Mouse (Mus musculus) lung, postnatal 10 days (tissue): ENCODE measurements around the gene Gm13290.
"Not testable (repeated sequence)": the region's sequence is repeated elsewhere in the genome, so short reads cannot be mapped to it uniquely, and the experiment has no call there.

ENCODE experiments used
- DNase-seq: peaks from one replicate; pipeline ENCODE4 v3.0.0; 2021

Gene Gm13290

DNA sequence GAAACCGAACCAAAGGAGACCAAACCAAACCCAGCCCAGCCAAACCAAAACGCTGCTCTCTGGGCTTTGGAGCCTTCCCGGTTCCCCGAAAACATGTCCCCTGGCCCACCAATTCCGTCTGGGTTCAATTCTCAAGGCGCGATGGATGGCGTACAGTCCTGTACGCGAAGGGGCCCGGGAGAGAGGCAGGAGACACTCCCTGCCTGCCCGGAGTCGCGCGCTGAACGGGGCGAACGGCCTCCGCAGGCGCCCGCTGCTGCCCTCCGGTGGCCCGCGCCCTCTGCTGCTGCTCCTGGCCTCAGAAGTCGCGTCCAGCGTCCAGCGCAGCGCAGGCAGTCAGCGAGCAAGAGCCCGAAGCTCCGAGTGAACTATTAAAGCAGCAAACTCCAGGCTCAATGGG, at the start of gene Gm13290:
Gm13290 (plus strand) TSS at position 301 of the 400 bp plus-strand sequence.
- not testable (repeated sequence) for DNase-seq

GRCm38 (mm10) chr4:88726727-88727126, 46.9 kb upstream of the Gm13290 start:
- no peak for DNase-seq

DNA sequence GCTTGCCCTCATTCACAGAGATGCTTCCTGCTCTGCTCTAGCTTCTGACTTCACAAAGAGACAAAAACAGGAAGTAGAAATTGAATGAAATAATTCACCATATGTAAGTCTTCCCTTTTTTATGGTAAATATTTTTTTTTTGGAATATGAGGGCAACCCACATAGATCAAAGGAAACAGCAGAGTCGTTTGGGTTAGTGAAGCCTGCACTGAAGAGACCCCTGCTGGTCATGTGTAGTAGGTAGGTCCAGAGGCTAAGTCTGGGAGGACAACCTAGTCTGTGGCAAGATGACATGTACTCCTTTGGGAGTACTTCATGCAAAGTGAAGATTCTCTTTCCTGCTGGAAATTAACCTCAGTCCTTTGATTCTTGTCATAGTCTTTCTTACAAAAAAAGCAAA, 46.3 kb upstream of the Gm13290 start:
- peak; percentile 59 for DNase-seq

GRCm38 (mm10) chr4:88738480-88738879, 35.2 kb upstream of the Gm13290 start:
- DNase-seq = peak; percentile 83

DNA sequence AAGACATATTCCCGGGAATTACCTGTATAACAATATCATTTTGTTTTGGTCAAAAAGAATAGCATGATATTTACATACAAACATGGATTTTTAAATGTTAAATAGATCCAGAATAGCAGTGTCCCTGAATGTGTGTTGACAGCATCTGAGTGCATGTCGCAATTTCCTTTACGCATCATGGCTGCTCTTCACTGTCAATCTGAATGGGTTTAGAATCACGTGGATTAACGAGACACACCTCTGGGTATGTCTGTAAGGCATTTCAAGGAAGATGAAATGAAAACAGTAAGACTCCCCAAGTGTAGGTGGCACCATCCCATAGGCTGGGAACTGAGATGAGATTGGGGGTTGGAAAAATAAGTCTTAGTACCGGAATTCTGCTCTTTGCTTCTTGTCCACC, 34.6 kb upstream of the Gm13290 start:
- DNase-seq = no peak

- DNase-seq = no peak
Observed at GRCm38 (mm10) chr4:88741426-88741825, 32.2 kb upstream of the Gm13290 start.

DNA sequence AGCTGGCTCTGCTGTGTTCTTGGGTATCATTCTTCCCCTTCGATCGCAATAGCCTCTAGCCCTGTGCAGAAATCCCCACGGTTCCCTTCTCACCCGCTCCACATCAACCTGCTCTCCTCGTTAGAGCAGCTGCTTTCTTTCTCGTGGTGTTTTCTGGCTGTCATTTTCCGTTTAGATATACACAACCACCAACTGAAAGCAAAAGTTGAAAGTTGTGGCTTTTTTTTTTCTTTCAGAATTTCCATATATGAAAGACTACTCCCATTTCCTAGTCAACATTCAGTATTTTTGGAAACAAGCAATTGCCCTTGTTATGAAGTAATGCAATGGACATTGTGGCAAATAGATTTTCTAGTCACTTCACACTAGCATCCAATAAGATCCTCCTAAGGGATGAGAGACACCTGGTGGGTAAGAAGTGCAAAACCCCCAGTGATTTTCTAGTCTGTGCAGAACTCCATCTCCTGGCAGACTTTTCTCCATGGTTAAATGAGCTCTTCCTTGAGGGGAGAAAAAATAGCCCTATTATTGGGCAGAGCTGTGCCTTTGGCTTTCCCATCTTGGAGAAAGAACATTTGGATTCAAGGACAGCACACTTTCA, 30.8 kb upstream of the Gm13290 start:
- DNase-seq = no peak

DNA sequence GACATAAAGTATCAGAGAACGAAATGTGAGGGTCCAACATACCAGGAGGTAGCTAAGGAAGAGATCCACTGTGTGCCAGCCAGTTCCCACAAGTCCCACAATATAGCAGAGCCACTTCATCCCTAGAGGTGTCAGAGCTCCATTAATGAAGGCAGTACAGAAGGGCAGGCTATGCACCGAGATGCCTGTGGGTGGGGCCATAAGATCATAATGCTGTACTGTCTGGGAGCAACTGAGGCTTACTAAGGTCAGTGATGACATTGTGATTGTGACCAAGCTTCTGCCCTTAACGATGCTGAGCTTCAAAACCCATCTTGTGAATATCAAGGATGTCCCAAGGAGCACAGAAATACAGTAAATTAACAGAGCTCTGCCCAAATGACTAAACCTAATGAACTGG, 29.4 kb upstream of the Gm13290 start:
- DNase-seq = no peak

DNA sequence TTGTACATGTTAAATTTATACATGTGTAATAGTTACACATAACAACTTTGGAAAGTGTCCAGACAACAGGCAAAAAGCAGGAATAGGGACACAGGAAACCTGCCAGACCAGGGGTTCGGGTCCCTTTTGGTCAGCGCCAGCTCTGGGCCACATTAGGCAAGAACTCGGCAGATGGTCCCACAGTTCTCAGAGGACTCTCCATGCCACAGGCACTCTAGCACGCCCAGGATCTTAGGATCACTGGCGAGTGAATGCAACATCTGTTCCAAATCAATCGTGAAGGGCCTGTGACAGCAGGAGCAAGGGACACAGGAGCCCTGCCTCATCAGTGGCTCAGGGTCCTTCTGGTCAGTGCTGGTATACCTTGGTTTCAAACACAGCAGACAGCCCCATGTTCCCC, 23.7 kb upstream of the Gm13290 start:
- DNase-seq = no peak

DNA sequence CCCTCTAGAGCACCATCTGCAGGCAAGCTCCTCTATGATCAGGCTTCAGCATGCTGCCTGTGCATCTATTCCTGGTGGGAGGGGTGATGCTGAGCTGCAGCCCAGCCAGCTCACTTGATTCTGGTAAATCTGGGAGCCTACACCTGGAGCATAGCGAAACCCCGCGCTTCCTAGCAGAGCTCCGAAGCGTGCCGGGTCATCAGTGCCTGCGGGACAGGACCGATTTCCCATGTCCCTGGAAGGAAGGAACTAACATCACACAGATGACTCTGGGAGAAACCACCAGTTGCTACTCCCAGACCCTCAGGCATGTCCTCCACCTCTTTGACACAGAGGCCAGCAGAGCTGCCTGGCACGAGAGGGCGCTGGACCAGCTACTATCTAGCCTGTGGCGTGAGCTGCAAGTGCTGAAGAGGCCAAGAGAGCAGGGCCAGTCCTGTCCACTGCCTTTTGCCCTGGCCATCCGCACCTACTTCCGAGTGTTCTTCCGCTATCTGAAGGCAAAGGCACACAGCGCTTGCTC, 18.8 kb upstream of the Gm13290 start, which contains the start of gene Gm13271:
Gm13271 (plus strand) TSS at position 51 of the 523 bp plus-strand sequence.
- DNase-seq = peak; percentile 69

DNA sequence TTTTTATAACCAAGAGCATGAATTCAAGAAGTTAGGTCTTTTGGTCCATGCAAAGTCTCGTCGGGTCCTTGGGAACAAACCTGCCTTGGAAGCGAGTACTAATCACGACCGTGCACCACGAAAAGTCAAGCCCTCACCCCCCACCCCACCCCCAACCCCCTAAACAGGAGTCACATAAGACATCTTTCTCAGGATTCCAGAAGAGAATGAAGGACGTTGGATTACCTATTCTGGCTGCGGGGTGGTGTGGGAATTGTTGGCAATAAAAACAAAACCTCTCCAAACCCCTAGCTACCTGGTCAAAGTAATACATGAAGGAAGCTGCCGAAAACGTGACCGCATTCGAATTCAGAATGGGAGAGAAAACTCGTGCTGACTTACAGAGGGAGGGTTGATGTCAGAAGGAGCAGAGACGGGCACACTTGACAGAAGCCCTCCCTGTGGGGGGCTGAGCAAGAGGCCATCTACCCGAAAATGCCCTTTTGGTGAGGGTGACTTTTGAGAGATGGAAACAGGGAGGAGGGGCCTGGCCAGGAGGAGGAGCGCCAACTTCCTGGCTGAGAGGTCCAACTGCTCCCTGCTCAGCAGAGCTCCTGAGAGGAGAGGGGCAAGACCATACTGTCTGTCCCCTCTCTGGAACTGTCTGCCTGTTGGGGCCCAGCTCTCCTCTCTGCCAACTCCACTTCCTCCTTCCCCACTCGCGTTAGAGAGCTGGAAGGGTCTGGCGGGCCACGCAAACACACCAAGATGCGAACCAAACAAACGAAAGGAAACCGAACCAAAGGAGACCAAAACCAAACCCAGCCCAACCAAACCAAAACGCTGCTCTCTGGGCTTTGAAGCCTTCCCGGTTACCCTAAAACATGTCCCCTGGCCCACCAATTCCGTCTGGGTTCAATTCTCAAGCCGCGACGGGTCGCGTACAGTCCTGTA, 16.8 kb upstream of the Gm13290 start:
- peak; percentile 23 for DNase-seq

DNA sequence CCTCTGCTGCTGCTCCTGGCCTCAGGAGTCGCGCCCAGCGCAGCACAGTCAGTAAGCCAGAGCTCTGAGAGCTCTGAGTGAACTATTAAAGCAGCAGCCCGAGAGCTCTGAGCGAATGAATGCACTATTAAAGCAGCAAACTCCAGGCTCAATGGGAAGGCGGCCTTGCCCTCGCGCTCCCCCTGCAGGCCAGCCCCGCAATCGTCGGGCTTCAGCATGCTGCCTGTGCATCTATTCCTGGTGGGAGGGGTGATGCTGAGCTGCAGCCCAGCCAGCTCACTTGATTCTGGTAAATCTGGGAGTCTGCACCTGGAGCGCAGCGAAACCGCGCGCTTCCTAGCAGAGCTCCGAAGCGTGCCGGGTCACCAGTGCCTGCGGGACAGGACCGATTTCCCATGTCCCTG, 16.0 kb upstream of the Gm13290 start:
- peak; percentile 91 for DNase-seq

DNA sequence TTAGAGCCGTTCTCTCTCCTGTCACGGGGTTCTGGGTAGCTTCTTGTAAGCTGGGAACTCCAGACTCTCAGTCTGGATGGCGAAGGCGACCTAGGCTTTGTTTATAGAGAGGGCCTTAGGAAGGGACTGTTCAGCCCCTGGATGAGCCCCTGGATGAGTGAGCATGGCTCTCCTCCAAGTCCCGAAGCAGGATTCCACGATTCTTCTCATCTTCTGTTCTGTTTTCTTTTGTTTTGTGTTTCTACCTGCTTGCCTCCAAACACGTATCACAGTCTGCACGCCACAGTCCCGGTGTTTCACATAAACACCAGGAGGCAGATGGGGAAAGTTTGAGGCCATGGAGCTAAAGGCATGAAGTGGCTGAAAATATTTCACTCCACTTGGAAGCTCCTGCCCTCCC, 14.9 kb upstream of the Gm13290 start:
- DNase-seq = not testable (repeated sequence)

DNA sequence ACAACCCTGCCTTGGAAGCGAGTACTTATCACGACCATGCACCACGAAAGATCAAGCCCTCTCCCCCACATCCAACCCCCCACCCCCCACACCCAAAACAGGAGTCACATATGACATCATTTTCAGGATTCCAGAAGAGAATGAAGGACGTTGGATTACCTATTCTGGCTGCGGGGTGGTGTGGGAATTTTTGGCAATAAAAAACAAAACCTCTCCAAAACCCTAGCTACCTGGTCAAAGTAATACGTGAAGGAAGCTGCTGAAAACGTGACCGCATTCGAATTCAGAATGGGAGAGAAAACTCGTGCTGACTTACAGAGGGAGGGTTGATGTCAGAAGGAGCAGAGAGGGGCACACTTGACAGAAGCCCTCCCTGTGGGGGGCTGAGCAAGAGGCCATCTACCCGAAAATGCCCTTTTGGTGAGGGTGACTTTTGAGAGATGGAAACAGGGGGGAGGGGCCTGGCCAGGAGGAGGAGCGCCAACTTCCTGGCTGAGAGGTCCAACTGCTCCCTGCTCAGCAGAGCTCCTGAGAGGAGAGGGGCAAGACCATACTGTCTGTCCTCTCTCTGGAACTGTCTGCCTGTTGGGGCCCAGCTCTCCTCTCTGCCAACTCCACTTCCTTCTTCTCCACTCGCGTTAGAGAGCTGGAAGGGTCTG, 13.9 kb upstream of the Gm13290 start, which contains the start of gene Gm13283:
Gm13283 (plus strand) TSS at position 510 of the 659 bp plus-strand sequence.
- DNase-seq = peak; percentile 75

GRCm38 (mm10) chr4:88760431-88760830, 13.2 kb upstream of the Gm13290 start:
- DNase-seq = peak; percentile 88

DNA sequence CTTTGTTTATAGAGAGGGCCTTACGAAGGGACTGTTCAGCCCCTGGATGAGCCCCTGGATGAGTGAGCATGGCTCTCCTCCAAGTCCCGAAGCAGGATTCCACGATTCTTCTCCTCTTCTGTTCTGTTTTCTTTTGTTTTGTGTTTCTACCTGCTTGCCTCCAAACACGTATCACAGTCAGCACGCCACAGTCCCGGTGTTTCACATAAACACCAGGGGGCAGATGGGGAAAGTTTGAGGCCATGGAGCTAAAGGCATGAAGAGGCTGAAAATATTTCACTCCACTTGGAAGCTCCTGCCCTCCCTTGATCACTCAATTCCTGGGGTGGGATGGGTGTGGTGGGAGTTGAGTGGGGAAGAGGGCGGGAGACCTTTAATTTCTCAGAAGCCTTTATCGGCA, 11.9 kb upstream of the Gm13290 start:
- peak; percentile 80 for DNase-seq

DNA sequence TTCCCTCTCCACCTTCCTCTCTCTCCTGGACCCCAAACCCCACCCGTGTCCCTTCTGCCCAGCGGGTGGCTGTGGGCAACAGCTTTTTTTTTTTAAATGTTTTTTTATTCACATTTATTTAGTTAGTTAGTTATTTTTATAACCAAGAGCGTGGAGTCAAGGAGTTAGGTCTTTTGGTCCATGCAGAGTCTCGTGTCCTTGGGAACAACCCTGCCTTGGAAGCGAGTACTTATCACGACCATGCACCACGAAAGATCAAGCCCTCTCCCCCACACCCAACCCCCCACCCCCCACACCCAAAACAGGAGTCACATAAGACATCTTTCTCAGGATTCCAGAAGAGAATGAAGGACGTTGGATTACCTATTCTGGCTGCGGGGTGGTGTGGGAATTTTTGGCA, 11.3 kb upstream of the Gm13290 start:
- DNase-seq = not testable (repeated sequence)

DNA sequence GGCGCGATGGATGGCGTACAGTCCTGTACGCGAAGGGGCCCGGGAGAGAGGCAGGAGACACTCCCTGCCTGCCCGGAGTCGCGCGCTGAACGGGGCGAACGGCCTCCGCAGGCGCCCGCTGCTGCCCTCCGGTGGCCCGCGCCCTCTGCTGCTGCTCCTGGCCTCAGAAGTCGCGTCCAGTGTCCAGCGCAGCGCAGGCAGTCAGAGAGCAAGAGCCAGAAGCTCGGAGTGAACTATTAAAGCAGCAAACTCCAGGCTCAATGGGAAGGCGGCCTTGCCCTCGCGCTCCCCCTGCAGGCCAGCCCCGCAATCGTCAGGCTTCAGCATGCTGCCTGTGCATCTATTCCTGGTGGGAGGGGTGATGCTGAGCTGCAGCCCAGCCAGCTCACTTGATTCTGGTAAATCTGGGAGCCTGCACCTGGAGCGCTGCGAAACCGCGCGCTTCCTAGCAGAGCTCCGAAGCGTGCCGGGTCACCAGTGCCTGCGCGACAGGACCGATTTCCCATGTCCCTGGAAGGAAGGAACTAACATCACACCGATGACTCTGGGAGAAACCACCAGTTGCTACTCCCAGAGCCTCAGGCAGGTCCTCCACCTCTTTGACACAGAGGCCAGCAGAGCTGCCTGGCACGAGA, 10.1 kb upstream of the Gm13290 start:
- peak; percentile 70 for DNase-seq

- DNase-seq = not testable (repeated sequence)
Observed at GRCm38 (mm10) chr4:88776622-88777021, 3.0 kb downstream of the Gm13290 start, which contains the start of gene Gm13289. Gene Gm13289 (plus strand): TSS chr4:88776922.

DNA sequence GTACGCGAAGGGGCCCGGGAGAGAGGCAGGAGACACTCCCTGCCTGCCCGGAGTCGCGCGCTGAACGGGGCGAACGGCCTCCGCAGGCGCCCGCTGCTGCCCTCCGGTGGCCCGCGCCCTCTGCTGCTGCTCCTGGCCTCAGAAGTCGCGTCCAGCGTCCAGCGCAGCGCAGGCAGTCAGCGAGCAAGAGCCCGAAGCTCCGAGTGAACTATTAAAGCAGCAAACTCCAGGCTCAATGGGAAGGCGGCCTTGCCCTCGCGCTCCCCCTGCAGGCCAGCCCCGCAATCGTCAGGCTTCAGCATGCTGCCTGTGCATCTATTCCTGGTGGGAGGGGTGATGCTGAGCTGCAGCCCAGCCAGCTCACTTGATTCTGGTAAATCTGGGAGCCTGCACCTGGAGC, 5.9 kb downstream of the Gm13290 start, which contains the start of gene Gm13272:
Gm13272 (plus strand) TSS at position 301 of the 400 bp plus-strand sequence.
- not testable (repeated sequence) for DNase-seq

GRCm38 (mm10) chr4:88780320-88780719, 6.7 kb downstream of the Gm13290 start:
- not testable (repeated sequence) for DNase-seq

DNA sequence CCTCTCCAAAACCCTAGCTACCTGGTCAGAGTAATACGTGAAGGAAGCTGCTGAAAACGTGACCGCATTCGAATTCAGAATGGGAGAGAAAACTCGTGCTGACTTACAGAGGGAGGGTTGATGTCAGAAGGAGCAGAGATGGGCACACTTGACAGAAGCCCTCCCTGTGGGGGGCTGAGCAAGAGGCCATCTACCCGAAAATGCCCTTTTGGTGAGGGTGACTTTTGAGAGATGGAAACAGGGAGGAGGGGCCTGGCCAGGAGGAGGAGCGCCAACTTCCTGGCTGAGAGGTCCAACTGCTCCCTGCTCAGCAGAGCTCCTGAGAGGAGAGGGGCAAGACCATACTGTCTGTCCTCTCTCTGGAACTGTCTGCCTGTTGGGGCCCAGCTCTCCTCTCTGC, 8.2 kb downstream of the Gm13290 start, which contains the start of gene Ifnz:
Ifnz (plus strand) TSS at position 301 of the 400 bp plus-strand sequence.
- not testable (repeated sequence) for DNase-seq
